ENCODE assay signal across 24 mouse cellular contexts in genomic region chr16:94701141-94701540, GRCm38 (mm10).
"Had no signal": no experiment of that assay in that cellular context is flagged by ENCODE, and none has a peak within 500 bp of the region (broad histone marks: within the 10 kb centered on the region; RNA-seq: fewer than 3 reads in every experiment).

No protein-coding gene starts in this region.

- H3K4me3 ChIP-seq: gastrocnemius, adult 2 months; heart, adult 2 months; hindbrain, embryonic 10.5 days; hindbrain, embryonic 12.5 days; intestine, embryonic 15.5 days; layer of hippocampus, adult 2 months; left cerebral cortex, adult 2 months; limb, embryonic 10.5 days; limb, embryonic 12.5 days; liver, embryonic 13.5 days had no signal

- H3K27ac ChIP-seq: gastrocnemius, adult 2 months; heart, adult 2 months; hindbrain, embryonic 10.5 days; hindbrain, embryonic 12.5 days; hindbrain, embryonic 14.5 days; intestine, embryonic 15.5 days; layer of hippocampus, adult 2 months; left cerebral cortex, adult 2 months; limb, embryonic 10.5 days; limb, embryonic 12.5 days; liver, embryonic 13.5 days had no signal

- H3K9ac ChIP-seq: hindbrain, embryonic 12.5 days; hindbrain, embryonic 14.5 days; intestine, embryonic 15.5 days; limb, embryonic 12.5 days; liver, embryonic 13.5 days had no signal

- ATAC-seq: hindbrain, embryonic 16.5 days; inflammation-experienced regulatory T-cells, adult 6 months; intestine, embryonic 15.5 days; intestine, postnatal 0 days had no signal

- H3K9me3 ChIP-seq: hindbrain, embryonic 10.5 days; hindbrain, embryonic 12.5 days; intestine, embryonic 15.5 days; limb, embryonic 10.5 days; limb, embryonic 12.5 days; liver, embryonic 13.5 days had no signal

- H3K36me3 ChIP-seq: hindbrain, embryonic 12.5 days; intestine, embryonic 15.5 days; limb, embryonic 12.5 days; liver, embryonic 13.5 days had no signal

- H3K4me2 ChIP-seq: heart, embryonic 11.5 days; hindbrain, embryonic 12.5 days; hindbrain, embryonic 14.5 days; intestine, embryonic 15.5 days; limb, embryonic 12.5 days; liver, embryonic 11.5 days; liver, embryonic 13.5 days had no signal

- H3K27me3 ChIP-seq: hindbrain, embryonic 12.5 days; intestine, embryonic 15.5 days; limb, embryonic 12.5 days; liver, embryonic 13.5 days had no signal

- DNase-seq: gastrocnemius, adult 2 months; gastrocnemius, postnatal 10 days; gastrocnemius, postnatal 25 days; heart, adult 2 months; heart, postnatal 10 days; kidney, adult 18-20 months; kidney, adult 8-10 months; kidney, postnatal 10 days; kidney, postnatal 4 days; liver; liver, embryonic 13.5 days had no signal

- H3K4me1 ChIP-seq: hindbrain, embryonic 10.5 days; hindbrain, embryonic 12.5 days; intestine, embryonic 15.5 days; limb, embryonic 10.5 days; limb, embryonic 12.5 days had no signal
